Mouse (Mus musculus): ENCODE data around the gene Tmem207. TPM values are rescaled to one million over a fixed set of nuclear protein-coding genes. Genes with fewer than 3 reads are reported as not detected.
"Not testable (repeated sequence)": the region's sequence is repeated elsewhere in the genome, so short reads cannot be mapped to it uniquely, and the experiment has no call there.

The Tmem207 gene
- not detected in 2 replicates for polyA plus RNA-seq (2012; rRNA removed)

- no peak for DNase-seq (ENCODE audit: extremely low spot score in 1 of 2, low spot score in 1 of 2)
Observed at GRCm38 (mm10) chr16:26526669-26527068, at the start of gene Tmem207. TSS of gene Tmem207 (minus strand) at chr16:26526769.

GRCm38 (mm10) chr16:26574173-26574572, 47.6 kb upstream of the Tmem207 start:
- no peak for DNase-seq (ENCODE audit: extremely low spot score in 1 of 2, low spot score in 1 of 2)

GRCm38 (mm10) chr16:26571836-26572235, 45.3 kb upstream of the Tmem207 start:
- no peak for DNase-seq (ENCODE audit: extremely low spot score in 1 of 2, low spot score in 1 of 2)

GRCm38 (mm10) chr16:26569387-26569978, 42.9 kb upstream of the Tmem207 start:
- DNase-seq (ENCODE audit: extremely low spot score in 1 of 2, low spot score in 1 of 2): no peak

- no peak for DNase-seq (ENCODE audit: extremely low spot score in 1 of 2, low spot score in 1 of 2)
Observed at GRCm38 (mm10) chr16:26562771-26563170, 36.2 kb upstream of the Tmem207 start.

- DNase-seq (ENCODE audit: extremely low spot score in 1 of 2, low spot score in 1 of 2): no peak
Observed at GRCm38 (mm10) chr16:26561743-26562142, 35.2 kb upstream of the Tmem207 start.

GRCm38 (mm10) chr16:26558797-26559196, 32.2 kb upstream of the Tmem207 start:
- no peak for DNase-seq (ENCODE audit: extremely low spot score in 1 of 2, low spot score in 1 of 2)

GRCm38 (mm10) chr16:26552234-26552633, 25.7 kb upstream of the Tmem207 start:
- no peak for DNase-seq (ENCODE audit: extremely low spot score in 1 of 2, low spot score in 1 of 2)

- peak; percentile 46 to 60 for DNase-seq (ENCODE audit: extremely low spot score in 1 of 2, low spot score in 1 of 2)
Observed at GRCm38 (mm10) chr16:26549221-26549620, 22.7 kb upstream of the Tmem207 start.

GRCm38 (mm10) chr16:26546879-26547206, 20.3 kb upstream of the Tmem207 start:
- peak in 1 of 2 experiments; percentile 19 for DNase-seq (ENCODE audit: extremely low spot score in 1 of 2, low spot score in 1 of 2)

- no peak for DNase-seq (ENCODE audit: extremely low spot score in 1 of 2, low spot score in 1 of 2)
Observed at GRCm38 (mm10) chr16:26546170-26546878, 19.8 kb upstream of the Tmem207 start.

GRCm38 (mm10) chr16:26532287-26532686, 5.7 kb upstream of the Tmem207 start:
- no peak for DNase-seq (ENCODE audit: extremely low spot score in 1 of 2, low spot score in 1 of 2)

- no peak for DNase-seq (ENCODE audit: extremely low spot score in 1 of 2, low spot score in 1 of 2)
Observed at GRCm38 (mm10) chr16:26530451-26530850, 3.9 kb upstream of the Tmem207 start.

GRCm38 (mm10) chr16:26527931-26528666, 1.5 kb upstream of the Tmem207 start:
- peak in 1 of 2 experiments; percentile 34 for DNase-seq (ENCODE audit: extremely low spot score in 1 of 2, low spot score in 1 of 2)

GRCm38 (mm10) chr16:26525832-26526231, 737 bp downstream of the Tmem207 start:
- no peak for DNase-seq (ENCODE audit: extremely low spot score in 1 of 2, low spot score in 1 of 2)

- peak in 1 of 2 experiments; percentile 66 for DNase-seq (ENCODE audit: extremely low spot score in 1 of 2, low spot score in 1 of 2)
Observed at GRCm38 (mm10) chr16:26519596-26519995, 7.0 kb downstream of the Tmem207 start.

GRCm38 (mm10) chr16:26504961-26505360, 21.6 kb downstream of the Tmem207 start:
- no peak for DNase-seq (ENCODE audit: extremely low spot score in 1 of 2, low spot score in 1 of 2)

GRCm38 (mm10) chr16:26500738-26501137, 25.8 kb downstream of the Tmem207 start:
- no peak for DNase-seq (ENCODE audit: extremely low spot score in 1 of 2, low spot score in 1 of 2)

- DNase-seq (ENCODE audit: extremely low spot score in 1 of 2, low spot score in 1 of 2): not testable (repeated sequence)
Observed at GRCm38 (mm10) chr16:26499705-26500104, 26.9 kb downstream of the Tmem207 start.

- peak in 1 of 2 experiments; percentile 55 for DNase-seq (ENCODE audit: extremely low spot score in 1 of 2, low spot score in 1 of 2)
Observed at GRCm38 (mm10) chr16:26495721-26496120, 30.8 kb downstream of the Tmem207 start.

GRCm38 (mm10) chr16:26471254-26471653, 55.3 kb downstream of the Tmem207 start:
- DNase-seq (ENCODE audit: extremely low spot score in 1 of 2, low spot score in 1 of 2): no peak

- no peak for DNase-seq (ENCODE audit: extremely low spot score in 1 of 2, low spot score in 1 of 2)
Observed at GRCm38 (mm10) chr16:26466535-26466934, 60.0 kb downstream of the Tmem207 start.
